Mouse (Mus musculus) megakaryocyte-erythroid progenitor cell, adult 5-6 weeks (primary cell): ENCODE results near the gene Noxred1. TPM values are rescaled to one million over a fixed set of nuclear protein-coding genes. Genes with fewer than 3 reads are reported as not detected.
"Not testable (repeated sequence)": the region's sequence is repeated elsewhere in the genome, so short reads cannot be mapped to it uniquely, and the experiment has no call there.

Experiments used
- ATAC-seq: replicated peaks from 2 replicates; pipeline ENCODE4 v1.8.0; 2016; ENCODE audit warnings: mild to moderate bottlenecking, inconsistent platforms; ENCODE audit not compliant: severe bottlenecking, poor library complexity, low FRiP score, low TSS enrichment
- total RNA-seq, 2 experiments: library from RNA; stranded (forward) in 1 of 2; stranded (reverse) in 1 of 2; fragments of 200-1000, 215-1000 nt in 1 of 2; fragments of >200 nt in 1 of 2; fragmentation: Nextera tagmentation in 1 of 2; gene quantifications; 2 replicates each; pipeline ENCODE4 v1.2.3; 2014 to 2017

Noxred1 gene
- total RNA-seq, 2 experiments from 2014 or later, result not detected

DNA sequence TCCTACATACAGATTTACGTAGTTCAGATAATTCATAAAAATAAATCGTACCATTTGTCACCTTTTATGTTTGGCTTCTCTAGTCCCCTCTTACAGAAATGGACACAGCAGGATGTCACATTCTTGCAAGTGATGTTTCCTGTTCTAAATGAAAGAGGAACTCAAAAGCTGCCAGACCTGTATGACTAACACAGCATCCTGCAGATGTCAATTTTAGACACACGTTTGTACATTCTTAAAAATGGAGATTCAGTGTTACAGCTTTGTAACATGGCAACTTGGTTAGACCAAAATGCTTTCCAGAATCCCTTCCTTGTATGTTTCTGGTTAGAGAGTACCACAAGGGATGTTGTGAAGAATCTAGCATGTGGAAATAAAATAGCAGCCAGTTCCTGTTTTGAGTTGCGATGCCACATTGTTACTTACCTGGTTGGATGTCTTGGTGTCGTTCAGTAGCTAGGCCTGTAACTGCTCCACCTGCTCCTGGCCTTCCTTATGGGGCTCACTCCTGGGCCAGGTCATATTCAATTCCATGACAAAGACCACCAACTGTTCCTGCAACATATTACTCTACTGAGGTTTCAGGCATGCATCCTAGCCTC, 1.5 kb downstream of the Noxred1 start:
- no peak for ATAC-seq

DNA sequence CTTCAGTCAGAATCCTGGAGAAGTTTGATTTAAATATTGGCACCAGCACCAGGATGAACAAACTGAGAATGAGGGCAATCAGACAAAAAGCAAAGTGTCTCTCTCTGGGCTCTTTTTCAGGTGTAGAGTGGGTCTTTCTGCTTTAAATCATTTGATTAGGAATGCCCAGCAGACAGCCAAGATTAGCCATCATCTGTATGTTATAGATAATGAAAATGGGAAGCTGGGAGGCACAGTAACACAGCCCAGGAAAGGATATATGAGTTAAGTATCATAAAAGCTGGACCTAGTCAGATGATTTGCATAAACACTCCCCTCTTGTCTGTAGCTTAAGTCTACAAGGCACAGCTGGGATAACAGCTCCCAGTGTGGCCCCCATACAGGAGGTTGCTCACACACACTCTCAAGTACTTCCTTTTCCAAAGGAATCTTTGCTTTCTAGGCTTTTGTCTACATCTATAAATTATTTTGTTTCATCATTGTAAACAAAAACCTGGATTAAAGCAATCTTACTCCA, 8.1 kb downstream of the Noxred1 start:
- ATAC-seq, result no peak

DNA sequence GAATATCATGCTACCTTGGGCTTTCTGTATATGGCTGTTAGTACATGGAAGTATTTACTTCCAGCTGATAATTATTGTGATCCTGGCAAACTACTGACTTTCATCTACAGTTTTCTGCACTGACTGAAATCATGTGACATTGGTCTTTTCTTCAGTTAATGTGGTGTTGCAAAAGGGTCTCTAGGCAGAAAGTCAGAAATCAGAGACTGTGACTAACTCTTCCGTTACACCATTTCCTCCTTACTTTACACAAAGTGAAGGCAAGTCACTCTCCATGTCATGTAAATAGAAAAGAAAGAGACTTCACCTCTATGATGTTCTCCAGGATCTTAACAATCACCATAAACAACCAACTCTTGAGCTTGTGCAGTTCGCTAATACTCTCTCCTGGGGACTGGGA, 8.9 kb downstream of the Noxred1 start:
- no peak for ATAC-seq

GRCm38 (mm10) chr12:87226801-87227200, 11.7 kb downstream of the Noxred1 start:
- ATAC-seq, result peak; percentile 74

DNA sequence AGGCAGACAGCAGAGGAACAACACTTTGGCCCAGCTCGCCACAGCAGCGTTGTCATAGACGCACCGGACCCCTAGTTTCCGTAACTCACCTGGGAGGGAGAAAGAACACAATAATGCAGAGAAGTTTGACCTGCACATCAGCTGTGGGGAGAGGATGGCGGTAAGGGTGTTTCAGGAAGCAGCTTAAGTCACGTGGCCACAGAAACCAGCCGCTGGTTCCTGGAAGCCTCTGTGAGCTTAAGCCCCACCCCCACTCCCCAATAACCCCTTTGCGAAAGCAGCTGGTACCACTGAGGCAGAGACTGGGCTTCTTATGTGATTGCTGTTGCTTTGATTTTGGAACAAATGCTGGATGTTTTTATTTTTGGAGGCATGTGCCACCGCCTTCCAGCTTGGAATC, 13.6 kb downstream of the Noxred1 start:
- ATAC-seq, result no peak

DNA sequence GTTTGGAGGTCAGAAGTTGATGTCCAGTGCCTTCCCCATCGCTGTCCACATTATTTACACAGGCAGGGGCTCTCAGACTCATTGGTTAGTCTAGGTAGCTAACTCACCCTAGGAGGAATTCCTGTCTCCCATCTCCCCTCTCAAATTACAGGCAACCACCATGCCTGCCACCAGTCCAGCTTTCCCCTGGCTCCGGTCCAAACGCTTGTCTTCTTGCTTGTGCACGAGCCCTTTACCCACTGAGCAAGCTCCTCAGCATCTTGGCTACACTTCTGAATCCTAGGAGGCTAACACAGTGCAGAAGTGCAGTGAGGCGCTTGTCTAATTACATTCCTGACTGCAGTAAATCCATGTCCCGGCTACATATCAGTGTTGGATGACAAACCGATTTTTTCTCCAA, 19.2 kb downstream of the Noxred1 start:
- ATAC-seq, result no peak

DNA sequence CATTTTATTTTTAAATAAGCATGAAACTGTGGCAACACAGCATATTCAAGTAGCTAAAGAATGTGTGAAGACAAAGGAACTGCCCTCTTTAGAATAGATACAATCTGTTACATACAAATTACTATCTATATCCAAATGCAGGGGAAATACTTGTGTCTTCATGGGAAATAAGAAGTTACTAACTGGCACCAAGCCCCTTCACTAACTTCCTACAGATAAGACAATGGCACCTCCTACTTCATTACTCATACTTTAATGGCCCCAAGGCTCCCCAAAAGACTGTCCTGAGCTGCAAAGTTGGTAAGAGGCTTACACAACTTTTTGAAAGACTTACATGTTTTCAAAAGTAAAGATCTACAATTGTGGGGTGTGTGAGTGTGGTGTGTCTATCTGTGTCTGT, 20.9 kb downstream of the Noxred1 start:
- ATAC-seq, result no peak

GRCm38 (mm10) chr12:87216053-87216452, 22.5 kb downstream of the Noxred1 start:
- no peak for ATAC-seq

DNA sequence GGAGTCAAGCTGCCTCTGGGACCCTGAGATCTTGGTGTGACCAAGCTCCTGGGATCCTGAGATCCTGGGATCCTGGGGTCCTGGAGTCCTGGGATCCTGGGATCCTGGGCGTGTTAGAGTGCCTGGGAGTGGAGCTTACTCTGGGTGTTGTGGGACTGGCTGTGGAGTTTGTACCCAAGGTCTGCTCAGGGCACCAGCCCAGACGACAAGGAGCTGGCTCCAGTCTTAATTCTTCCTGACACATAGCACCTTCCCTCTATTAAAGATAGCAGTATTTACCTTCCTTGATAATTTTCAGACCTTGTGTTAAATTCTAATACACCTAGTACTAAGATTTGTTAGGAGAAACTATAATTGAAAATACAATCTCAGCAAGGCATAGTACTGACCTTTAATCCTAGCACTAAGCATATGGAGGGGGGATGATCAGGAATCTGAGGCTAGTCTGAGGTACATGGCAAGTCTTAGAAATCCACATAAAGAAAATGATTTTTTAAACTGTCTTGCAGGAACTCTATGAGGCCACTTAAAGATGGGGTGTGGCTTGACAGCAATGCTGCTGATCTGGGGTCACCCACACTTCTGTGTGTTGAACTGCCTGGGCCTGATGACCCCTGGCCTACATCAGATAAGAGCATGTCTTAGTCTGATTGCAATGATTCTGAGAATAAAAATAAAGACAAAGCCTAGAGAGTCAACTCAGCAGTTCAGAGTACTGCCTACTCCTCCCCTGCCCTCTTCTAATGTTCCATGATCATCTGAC, 25.5 kb downstream of the Noxred1 start:
- no peak for ATAC-seq

DNA sequence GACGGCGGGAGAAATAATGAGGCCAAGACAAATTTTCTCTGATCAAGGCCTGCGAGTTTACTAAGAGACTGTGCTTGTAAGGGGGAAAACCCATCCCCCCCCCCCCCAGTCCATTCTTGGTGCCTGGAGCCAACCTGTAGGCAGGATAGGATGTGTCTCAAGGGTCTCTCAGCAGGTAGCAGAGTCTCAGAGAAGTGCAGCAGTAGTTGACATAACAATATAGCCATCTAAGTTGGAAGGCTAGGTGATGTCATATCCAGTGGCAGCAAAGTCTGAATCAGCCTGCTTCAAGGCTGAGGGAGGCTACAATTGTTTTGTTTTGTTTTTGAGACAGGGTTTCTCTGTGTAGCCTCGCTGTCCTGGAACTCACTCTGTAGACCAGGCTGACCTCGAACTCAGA, 32.7 kb downstream of the Noxred1 start:
- ATAC-seq, result not testable (repeated sequence)

DNA sequence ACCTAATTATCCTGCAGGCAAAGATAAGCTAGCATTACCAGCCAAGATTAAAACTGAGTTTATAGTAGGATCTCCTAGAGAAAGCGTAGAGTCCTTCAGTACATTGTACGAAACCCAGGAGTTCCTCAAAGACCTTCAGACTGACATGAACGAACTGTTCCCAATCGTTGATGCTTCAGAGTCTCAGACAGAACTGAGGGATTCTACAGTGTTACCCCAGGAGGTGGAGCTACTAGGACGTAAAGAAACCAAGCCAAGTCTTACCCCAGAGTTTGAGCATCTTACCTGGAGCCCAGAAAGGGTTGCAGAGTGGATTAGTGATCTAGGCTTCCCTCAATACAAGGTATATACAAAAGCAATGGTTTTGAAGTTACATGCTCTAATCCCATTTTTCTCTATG, 36.8 kb downstream of the Noxred1 start:
- ATAC-seq, result no peak

DNA sequence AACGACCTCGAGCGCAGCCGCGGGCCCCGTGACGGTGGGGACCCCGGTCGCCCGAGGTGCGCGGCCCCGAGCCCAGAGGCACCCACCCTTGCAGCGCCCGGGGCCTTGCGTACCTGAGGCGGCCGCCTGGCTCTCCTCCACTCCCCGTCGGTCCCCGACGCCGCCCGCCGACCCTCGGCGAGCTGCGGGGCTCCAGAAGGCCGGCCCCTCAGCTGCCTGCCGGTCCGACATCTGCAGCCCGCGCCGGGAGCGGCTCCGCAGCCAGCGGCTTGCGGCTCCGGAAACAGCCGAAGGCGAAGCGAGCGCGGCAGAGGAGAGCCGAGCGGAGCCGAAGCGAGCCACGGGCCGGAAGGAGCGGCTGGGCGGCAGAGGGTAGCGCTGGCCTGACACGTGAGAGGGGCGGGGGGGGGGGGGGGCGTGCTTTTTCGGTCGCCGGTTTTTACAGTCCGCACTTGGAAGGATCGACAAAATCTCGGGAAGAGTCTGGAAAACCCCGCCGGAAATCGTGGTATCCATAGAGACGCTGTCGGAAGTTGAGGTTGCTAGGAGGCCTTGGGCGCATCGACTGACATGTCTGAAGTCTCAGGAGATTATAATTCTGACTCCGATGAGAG, 38.5 kb downstream of the Noxred1 start, which contains the start of gene Tmed8:
Tmed8 (minus strand) TSS at position 482 of the 614 bp plus-strand sequence.
- ATAC-seq, result peak; percentile 84

DNA sequence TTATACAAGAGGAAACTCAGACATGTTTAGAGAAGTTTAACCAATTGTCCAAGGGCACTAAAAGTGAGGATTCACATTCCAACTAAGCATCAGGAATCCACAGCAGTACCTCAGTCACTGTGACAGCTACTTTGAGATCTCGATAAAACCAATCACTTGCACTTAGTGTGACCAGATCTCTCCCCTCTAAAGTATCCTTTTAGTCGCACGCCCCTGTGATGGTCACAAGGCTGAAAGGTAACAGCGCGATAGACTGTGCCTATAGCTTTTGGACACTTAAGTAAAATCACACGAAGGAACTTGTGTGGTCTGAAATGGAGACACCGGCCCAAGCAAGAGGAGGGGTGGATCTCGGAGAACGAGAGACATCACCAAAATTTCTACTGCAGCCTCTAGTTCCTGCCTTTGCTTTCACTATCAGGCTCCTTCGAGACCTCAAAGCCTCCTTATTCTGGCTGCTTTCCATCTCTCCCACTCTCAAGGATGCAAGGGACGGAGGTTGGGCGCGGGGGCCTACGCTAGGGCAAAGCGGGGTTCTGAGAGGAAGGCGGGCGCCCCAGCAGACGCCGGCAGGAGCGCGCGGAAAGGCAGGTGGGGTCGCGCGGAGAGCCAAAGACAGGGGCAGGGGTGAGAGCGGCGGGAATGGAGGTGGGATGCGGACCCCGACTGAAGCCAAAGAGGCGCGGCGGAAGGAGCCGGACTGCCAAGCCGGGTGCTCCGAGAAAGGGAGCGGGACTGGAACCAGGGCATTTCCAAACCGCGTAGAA, 39.1 kb downstream of the Noxred1 start, which contains the start of gene Samd15:
Samd15 (plus strand) TSS at position 518 of the 767 bp plus-strand sequence.
- ATAC-seq, result peak; percentile 56

GRCm38 (mm10) chr12:87198792-87199191, 39.7 kb downstream of the Noxred1 start:
- no peak for ATAC-seq

DNA sequence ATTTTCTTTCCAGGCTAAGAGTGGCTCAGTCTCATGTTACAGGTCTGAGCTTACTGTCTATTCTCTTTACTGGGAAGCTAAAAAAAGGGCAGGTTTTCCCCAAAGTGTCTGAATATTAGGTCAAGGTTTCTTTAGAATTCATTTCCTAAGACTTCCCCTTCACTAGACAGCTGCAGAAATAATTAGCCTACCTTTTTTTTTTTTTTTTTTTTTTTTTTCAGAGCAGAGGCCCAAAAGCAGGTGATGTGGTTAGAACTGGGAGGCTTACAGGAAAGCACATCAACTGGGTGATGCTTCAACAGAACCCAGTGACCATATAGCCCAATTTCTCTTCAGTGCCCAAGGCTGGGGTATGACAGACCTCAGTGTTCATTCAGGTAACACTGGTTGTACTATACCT, 42.2 kb downstream of the Noxred1 start:
- ATAC-seq, result no peak

GRCm38 (mm10) chr12:87195069-87195468, 43.5 kb downstream of the Noxred1 start:
- no peak for ATAC-seq

DNA sequence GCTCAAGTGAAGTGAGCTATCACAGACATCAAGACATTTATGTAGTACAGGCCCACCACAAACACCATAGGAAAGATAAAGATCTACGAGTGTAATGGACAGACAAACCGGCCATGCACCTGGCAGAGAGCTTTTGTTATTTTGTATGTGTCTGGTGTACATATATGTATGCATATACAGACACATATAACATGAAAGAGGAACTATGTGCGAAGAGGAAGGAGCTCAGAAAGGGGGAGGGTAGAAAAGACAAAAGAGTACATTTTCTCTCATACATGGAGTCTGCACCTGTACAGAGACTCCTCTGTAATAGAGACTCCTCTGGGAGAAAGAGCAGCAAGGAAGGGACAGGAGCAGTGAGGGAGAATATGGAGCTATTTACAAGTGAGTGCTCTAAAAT, 45.5 kb downstream of the Noxred1 start:
- no peak for ATAC-seq

- no peak for ATAC-seq
Measured at GRCm38 (mm10) chr12:87177631-87178030, 60.9 kb downstream of the Noxred1 start.

DNA sequence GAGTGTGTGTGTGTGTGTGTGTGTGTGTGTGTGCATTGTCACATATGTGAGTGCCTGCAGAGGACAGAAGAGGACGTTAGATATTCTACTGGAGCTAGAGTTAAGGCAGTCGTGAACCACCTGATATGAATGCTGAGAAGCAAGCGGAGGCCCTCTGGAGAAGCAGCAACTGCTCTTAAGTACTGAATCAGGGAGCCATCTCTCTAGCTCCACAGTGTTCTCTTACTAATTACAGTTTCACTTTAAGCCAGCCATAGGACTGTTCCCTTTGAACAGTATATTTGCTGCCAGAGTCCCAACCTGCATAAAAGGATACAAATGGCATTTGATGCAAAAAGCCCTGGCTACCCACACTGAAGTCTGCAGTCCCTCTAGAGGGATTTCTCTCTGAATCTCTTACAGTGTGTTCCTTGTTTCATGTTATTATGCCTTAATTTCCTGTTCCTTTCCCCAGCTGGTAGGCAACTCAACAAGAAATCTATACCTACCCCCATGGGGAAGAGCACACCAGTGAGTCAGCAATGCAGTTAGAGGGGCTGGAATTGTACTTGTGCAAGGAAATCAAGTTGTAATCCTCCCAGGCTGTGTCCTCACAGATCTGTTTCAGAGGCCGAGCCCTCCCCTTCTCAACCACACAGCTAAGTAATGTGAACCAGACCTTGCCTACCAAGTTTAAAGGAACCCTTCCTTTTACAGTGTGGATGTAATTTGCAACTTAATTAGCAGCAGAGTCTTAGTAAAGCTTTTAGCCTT, 63.2 kb downstream of the Noxred1 start:
- ATAC-seq, result no peak
